Mouse (Mus musculus) olfactory bulb, adult 2 months (tissue): ENCODE data around the gene Dmrtc2. TPM values are rescaled to one million over a fixed set of nuclear protein-coding genes. Genes with fewer than 3 reads are reported as not detected.

Source experiments
- H3K27ac ChIP-seq: fragments of 200-500 bp; 2 replicates; pipeline ENCODE4 v1.5.1; 2012; ENCODE audit warnings: low read depth, low read length; ENCODE audit not compliant: insufficient read depth
- H3K4me1 ChIP-seq: fragments of 200-500 bp; 2 replicates; pipeline ENCODE4 v1.6.1; 2012; ENCODE audit warnings: low read length; ENCODE audit not compliant: control insufficient read depth, insufficient read depth
- H3K4me3 ChIP-seq: fragments of 200-500 bp; 2 replicates; pipeline ENCODE4 v1.5.1; 2012; ENCODE audit warnings: mild to moderate bottlenecking, low read depth, low read length, moderate library complexity; ENCODE audit not compliant: insufficient read depth
- CTCF ChIP-seq: fragments of 200-500 bp; IDR thresholded peaks from 2 replicates; pipeline ENCODE4 v1.5.1; 2012; ENCODE audit warnings: low read depth, mild to moderate bottlenecking, low read length, moderate library complexity; ENCODE audit not compliant: insufficient read depth
- POLR2A ChIP-seq: fragments of 200-500 bp; IDR thresholded peaks from 2 replicates; pipeline ENCODE4 v1.6.1; 2012; ENCODE audit warnings: mild to moderate bottlenecking, low read depth, low read length, moderate library complexity; ENCODE audit not compliant: insufficient read depth
- WGBS: fragments of 180-500 bp; shearing (Covaris S2); methylation state at CpG from one replicate; pipeline ENCODE4 v1.1.7; 2018; 5-methylcytosine and 5-hydroxymethylcytosine counted together
- polyA plus RNA-seq: library from polyadenylated mRNA; stranded (reverse); fragments of >200 nt; gene quantifications from 2 replicates; pipeline ENCODE4 v1.2.4, GENCODE M21; 2012; ENCODE audit warnings: low replicate concordance; ENCODE audit not compliant: missing spikeins, insufficient read depth, insufficient read length

Gene Dmrtc2
- polyA plus RNA-seq, 1 experiment: not detected

DNA sequence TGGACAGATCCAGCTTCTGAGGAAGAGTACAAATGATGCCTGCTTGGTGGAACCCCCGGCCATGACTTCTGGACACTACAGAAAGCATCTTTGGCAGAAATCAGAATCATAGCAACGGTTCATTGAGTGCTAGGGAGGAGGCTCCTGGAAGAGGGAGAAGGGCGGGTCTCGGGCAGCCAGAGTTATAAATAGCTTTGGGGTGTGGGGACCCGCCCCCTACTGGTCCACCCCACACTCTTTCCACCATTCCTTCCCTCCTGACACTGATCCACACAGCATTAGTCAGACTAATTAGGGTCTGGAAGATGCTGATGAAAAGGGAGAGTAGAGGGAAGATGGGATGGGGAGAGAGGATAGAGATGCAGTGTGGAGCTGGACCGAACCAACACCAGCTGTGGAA, 36.7 kb downstream of the Dmrtc2 start:
- peaks cover 28% of the 10 kb centered on the region for H3K4me1 ChIP-seq
- peak overlapping the region; percentile 26 for H3K4me3 ChIP-seq
- H3K27ac ChIP-seq: peak overlapping the region; percentile 85
- TF ChIP-seq POLR2A: no peak
- 20% methylated on average over 6 of the region's 6 CpGs for WGBS

DNA sequence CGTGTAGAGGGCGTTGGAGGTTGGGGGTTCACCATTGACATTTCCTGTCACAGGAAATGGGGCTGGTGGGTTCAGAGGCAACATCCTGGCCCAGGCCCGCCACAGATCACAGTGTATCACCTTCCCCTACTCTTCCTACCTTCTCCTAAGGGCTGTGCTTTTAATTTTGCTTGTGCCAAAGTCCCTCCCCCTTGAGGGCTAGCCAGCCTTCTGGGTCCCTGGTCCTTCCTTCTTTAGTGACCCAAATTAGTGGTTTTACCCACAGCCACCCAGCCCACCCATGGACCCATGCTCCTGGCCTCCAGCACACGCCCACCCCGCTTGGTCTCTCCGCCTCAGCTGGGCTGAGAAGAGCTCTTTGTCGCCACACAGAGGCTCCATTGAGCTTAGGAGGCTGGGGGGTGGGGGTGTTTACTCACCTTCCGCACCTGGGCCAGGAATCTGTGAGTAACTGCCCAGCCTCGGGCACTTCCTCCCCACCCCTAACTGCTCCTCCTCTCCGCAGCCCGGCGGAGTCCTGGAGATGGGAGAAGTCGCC, 37.4 kb downstream of the Dmrtc2 start:
- peak overlapping the region; percentile 26 for H3K4me3 ChIP-seq
- no peak for TF ChIP-seq POLR2A
- TF ChIP-seq CTCF: no peak
- 32% methylated on average over 13 of the region's 13 CpGs for WGBS
- H3K4me1 ChIP-seq: peaks cover 28% of the 10 kb centered on the region
- H3K27ac ChIP-seq: peak overlapping the region; percentile 85

DNA sequence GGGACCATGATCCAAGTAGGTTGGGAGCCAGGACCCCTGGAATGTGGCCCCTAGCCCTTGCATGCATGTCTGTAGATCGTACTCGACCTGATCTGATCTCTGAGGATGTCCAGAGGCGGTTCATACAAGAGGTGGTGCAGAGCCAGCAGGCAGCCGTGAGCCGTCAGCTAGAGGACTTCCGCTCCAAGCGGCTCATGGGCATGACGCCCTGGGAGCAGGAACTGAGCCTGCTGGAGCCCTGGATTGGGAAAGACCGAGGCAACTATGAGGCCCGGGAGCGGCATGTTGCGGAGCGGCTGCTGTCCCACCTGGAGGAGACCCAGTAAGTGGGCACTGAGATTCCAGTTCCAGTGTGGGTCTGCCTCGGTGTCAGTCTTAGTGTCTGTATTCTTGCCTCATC, 42.6 kb downstream of the Dmrtc2 start:
- 88% methylated on average over 14 of the region's 14 CpGs for whole genome bisulfite sequencing
- TF ChIP-seq POLR2A (no peak), CTCF (no peak)
- Histone ChIP-seq H3K4me1 (peaks cover 7% of the 10 kb centered on the region), H3K27ac (no peak overlapping the region), H3K4me3 (no peak overlapping the region)

DNA sequence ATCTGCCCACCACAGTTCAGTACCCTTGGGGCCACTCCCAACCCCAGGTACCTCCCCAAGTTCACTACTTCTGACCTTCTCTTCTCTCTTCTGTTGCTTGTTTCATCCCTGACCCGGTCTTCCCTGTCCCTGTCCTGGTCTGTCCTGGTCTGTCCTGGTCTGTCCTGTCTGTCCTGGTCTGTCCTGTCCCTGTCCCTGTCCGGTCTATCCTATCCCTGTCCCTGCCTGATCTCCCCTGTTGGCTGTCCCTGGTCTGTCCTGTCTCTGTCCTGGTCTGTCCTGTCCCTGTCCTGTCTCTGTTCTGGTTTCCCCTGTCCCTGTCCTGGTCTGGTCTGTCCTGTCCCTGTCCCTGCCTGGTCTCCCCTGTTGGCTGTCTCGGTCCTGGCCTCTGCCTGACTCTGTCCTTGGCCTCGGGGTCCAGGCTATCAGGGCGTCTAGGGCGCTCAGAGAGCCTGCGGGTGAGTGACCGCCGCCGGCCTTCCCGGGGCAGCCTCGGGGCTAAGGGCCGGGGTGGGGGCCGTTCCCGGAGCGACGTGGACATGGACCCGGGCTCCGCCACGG, 49.0 kb downstream of the Dmrtc2 start:
- Histone ChIP-seq H3K4me1 (peaks cover 20% of the 10 kb centered on the region), H3K27ac (no peak overlapping the region), H3K4me3 (no peak overlapping the region)
- WGBS: 94% methylated on average over 20 of the region's 20 CpGs
- TF ChIP-seq POLR2A: no peak
- TF ChIP-seq CTCF: no peak

DNA sequence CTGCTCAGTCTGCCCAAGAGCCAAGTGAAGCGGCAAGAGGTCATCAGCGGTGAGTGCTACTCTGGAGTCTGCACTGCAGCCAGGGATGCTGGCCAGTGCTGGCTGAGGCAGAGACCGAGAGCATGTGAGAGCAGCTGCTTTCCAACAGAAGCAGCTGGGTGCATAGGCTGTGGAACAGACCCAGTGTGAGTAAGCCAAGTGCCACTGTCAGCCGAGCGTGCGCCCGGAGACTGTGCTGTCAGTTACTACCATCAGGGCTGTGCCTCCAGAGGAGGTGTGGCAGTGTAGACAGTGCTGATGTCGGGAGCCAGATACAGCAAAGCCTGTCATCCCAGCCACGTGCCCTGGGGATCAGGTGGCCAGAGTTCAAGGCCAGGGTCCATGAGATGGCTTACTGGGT, 49.9 kb downstream of the Dmrtc2 start:
- no peak overlapping the region; the same call in 1 of the 2 replicates for H3K27ac ChIP-seq
- peaks cover 20% of the 10 kb centered on the region for H3K4me1 ChIP-seq
- TF ChIP-seq POLR2A: no peak
- no peak for TF ChIP-seq CTCF
- no peak overlapping the region for H3K4me3 ChIP-seq
- 52% methylated on average over 9 of the region's 9 CpGs for WGBS

Other genes with a start within 250 kb of the Dmrtc2 start
- gene Lypd3, start 233.5 kb upstream of the Dmrtc2 start, polyA plus RNA-seq: not detected in 2 replicates
- not detected in 2 replicates for gene Tex101, start 193.4 kb upstream of the Dmrtc2 start, polyA plus RNA-seq
- gene BC049730, start 160.8 kb upstream of the Dmrtc2 start, polyA plus RNA-seq: not detected in 2 replicates
- gene Gm4763, start 143.1 kb upstream of the Dmrtc2 start, polyA plus RNA-seq: not detected in 2 replicates
- gene Cd177, start 109.7 kb upstream of the Dmrtc2 start, polyA plus RNA-seq: not detected in 2 replicates
- not detected in 2 replicates for gene Ceacam10, start 92.9 kb upstream of the Dmrtc2 start, polyA plus RNA-seq
- not detected in 2 replicates for gene Gm9844, start 7.8 kb upstream of the Dmrtc2 start, polyA plus RNA-seq
- not detected in 2 replicates for gene Lypd4, start 116 bp upstream of the Dmrtc2 start, polyA plus RNA-seq
- gene Rps19, start 14.3 kb downstream of the Dmrtc2 start, polyA plus RNA-seq: 1,132 TPM in 1 of 2 replicates, not detected in the other
- gene Cd79a, start 27.3 kb downstream of the Dmrtc2 start, polyA plus RNA-seq: not detected in 2 replicates
- gene Arhgef1, start 32.9 kb downstream of the Dmrtc2 start, polyA plus RNA-seq: 291 and 636 TPM in 2 replicates
- gene Gm4881, start 74.4 kb downstream of the Dmrtc2 start, polyA plus RNA-seq: not detected in 2 replicates
- gene Rabac1, start 102.7 kb downstream of the Dmrtc2 start, polyA plus RNA-seq: not detected in 2 replicates
- 361 and 745 TPM in 2 replicates for gene Atp1a3, start 135.9 kb downstream of the Dmrtc2 start, polyA plus RNA-seq
- gene Grik5, start 202.3 kb downstream of the Dmrtc2 start, polyA plus RNA-seq: not detected in 2 replicates
- not detected in 2 replicates for gene Zfp574, start 202.5 kb downstream of the Dmrtc2 start, polyA plus RNA-seq